Comparison of ENCODE assay signal across 12 mouse cellular contexts in the genomic region with DNA sequence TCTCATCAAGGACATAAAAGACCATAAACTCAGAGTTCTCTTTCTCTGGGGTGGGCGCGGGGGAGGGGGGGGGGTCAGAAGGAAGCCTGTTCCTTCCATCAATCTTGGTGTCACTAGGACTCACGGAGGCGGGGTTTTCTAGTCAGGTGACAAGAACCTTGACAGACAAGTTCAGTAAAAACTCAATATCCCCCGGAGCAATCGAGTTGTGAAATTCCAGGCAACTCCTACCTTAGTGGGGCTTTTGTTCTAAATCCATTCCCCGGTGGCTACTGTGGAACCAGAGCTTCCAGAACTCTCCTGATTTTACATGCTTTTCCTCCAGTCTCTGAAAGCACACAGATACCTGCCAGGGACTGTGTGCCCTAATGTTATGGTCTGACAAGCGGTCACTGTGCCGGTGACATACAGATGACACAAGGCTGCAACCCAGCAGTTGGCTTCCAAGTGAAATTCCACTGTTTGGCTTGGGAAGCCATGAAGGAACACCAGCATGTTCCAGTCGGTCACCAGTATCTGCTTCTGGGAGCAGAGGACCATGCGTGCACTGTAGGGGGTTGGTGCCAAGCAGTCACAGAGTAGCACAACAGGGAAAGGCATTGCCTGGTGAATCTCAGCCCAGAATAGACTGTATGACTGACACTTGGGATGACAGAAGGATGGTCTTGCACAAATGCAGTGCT. TPM values are rescaled to one million over a fixed set of nuclear protein-coding genes. Genes with fewer than 3 reads are reported as not detected.
A peak's percentile ranks its signal among the peaks of the same experiment; 100 is the strongest.
DNase-seq lines count a peak whose midpoint lies in the region; ATAC-seq and TF ChIP-seq lines count a peak whose summit lies in the region.
"Had no signal": no experiment of that assay in that cellular context is flagged by ENCODE, and none has a peak within 500 bp of the region (broad histone marks: within the 10 kb centered on the region; RNA-seq: fewer than 3 reads in every experiment).

No protein-coding gene starts in this region.

- WGBS in lung, embryonic 16.5 days: 52% methylated on average over 9 of the region's 11 CpGs
- 42% methylated on average over 11 of the region's 11 CpGs for WGBS in intestine, postnatal 0 days
- WGBS in stomach, embryonic 14.5 days: 52% methylated on average over 11 of the region's 11 CpGs

- no peak overlapping the region for H3K4me3 ChIP-seq in lung, embryonic 16.5 days (ENCODE audit: low read length)
- H3K4me3 ChIP-seq in intestine, postnatal 0 days (ENCODE audit: low read depth, low read length): no peak overlapping the region
- H3K4me3 ChIP-seq in stomach, embryonic 14.5 days (ENCODE audit: low read depth, low read length): no peak overlapping the region

- H3K27ac ChIP-seq in lung, embryonic 16.5 days (ENCODE audit: low read length): peak overlapping the region; percentile 81
- H3K27ac ChIP-seq in intestine, postnatal 0 days (ENCODE audit: low read depth, low read length): peak overlapping the region; percentile 98
- H3K27ac ChIP-seq in stomach, embryonic 14.5 days (ENCODE audit: low read length): 0 out of 2 replicates have a peak overlapping the region, but pooled peaks have one; percentile 21
- H3K27ac ChIP-seq: hindbrain, postnatal 0 days had no signal

- no peak for ATAC-seq in lung, embryonic 16.5 days (ENCODE audit: low read depth)
- no peak for ATAC-seq in intestine, postnatal 0 days
- no peak for ATAC-seq in stomach, embryonic 14.5 days (ENCODE audit: insufficient number of reproducible peaks, insufficient read depth, low FRiP score, low read depth)
- ATAC-seq: hindbrain, postnatal 0 days had no signal

- H3K4me2 ChIP-seq in lung, embryonic 16.5 days (ENCODE audit: low read depth, low read length): no peak overlapping the region
- no peak overlapping the region for H3K4me2 ChIP-seq in intestine, postnatal 0 days (replicated peaks; ENCODE audit: low read depth)
- no peak overlapping the region for H3K4me2 ChIP-seq in stomach, embryonic 14.5 days (replicated peaks; ENCODE audit: low read depth, low read length)
- H3K4me2 ChIP-seq: midbrain, embryonic 11.5 days had no signal

- H3K4me1 ChIP-seq in lung, embryonic 16.5 days (replicated peaks; ENCODE audit: control insufficient read depth, insufficient read depth, low read length): peaks cover 59% of the 10 kb centered on the region
- peaks cover 21% of the 10 kb centered on the region for H3K4me1 ChIP-seq in intestine, postnatal 0 days (replicated peaks; ENCODE audit: control insufficient read depth, insufficient read depth, low read length)
- H3K4me1 ChIP-seq in stomach, embryonic 14.5 days (ENCODE audit: control insufficient read depth, insufficient read depth, low read length): peaks cover 29% of the 10 kb centered on the region

- DNase-seq in embryo, embryonic 10.5 days (ENCODE audit: low spot score): peak; percentile 36
- DNase-seq in embryo, embryonic 10 days (ENCODE audit: low spot score): no peak
- DNase-seq in lung, postnatal 14 days: no peak
- DNase-seq in ovary, postnatal 14 days (ENCODE audit: low spot score): no peak
- DNase-seq in adrenal gland, postnatal 25 days: no peak
- DNase-seq: cerebellum, adult 11-12 months; thymus, postnatal 4 days had no signal

- H3K9ac ChIP-seq in lung, embryonic 16.5 days (ENCODE audit: low read length): peak overlapping the region; percentile 34; the same call in 1 of the 2 replicates
- H3K9ac ChIP-seq in intestine, postnatal 0 days (ENCODE audit: low read depth, low read length): no peak overlapping the region
- H3K9ac ChIP-seq in stomach, embryonic 14.5 days (replicated peaks; ENCODE audit: low read depth, low read length): no peak overlapping the region

- H3K36me3 ChIP-seq in lung, embryonic 16.5 days (ENCODE audit: control insufficient read depth, insufficient read depth, low read length): no peaks in the 10 kb centered on the region
- H3K36me3 ChIP-seq in intestine, postnatal 0 days (ENCODE audit: control insufficient read depth, insufficient read depth): peaks cover 9% of the 10 kb centered on the region; the same call in 1 of the 2 replicates
- no peaks in the 10 kb centered on the region for H3K36me3 ChIP-seq in stomach, embryonic 14.5 days (ENCODE audit: control insufficient read depth, insufficient read depth, low read length)

- no peaks in the 10 kb centered on the region for H3K9me3 ChIP-seq in lung, embryonic 16.5 days (ENCODE audit: control insufficient read depth, low read length)
- H3K9me3 ChIP-seq in intestine, postnatal 0 days (ENCODE audit: control insufficient read depth): no peaks in the 10 kb centered on the region
- H3K9me3 ChIP-seq in stomach, embryonic 14.5 days (ENCODE audit: control insufficient read depth, low read depth, low read length): no peaks in the 10 kb centered on the region

- no peaks in the 10 kb centered on the region for H3K27me3 ChIP-seq in lung, embryonic 16.5 days (ENCODE audit: control insufficient read depth, insufficient read depth, low read depth, low read length)
- H3K27me3 ChIP-seq in intestine, postnatal 0 days (replicated peaks; ENCODE audit: control insufficient read depth, insufficient read depth, low read length): no peaks in the 10 kb centered on the region
- H3K27me3 ChIP-seq in stomach, embryonic 14.5 days (ENCODE audit: control insufficient read depth, insufficient read depth, low read length): no peaks in the 10 kb centered on the region

- no peak for TF ChIP-seq CTCF in intestine, postnatal 0 days (IDR thresholded peaks at IDR 0.05; ENCODE audit: low read depth)

RNA-seq across cellular contexts. Expression of gene Elmsan1, which starts 2.8 kb away (rescaled TPM):
- polyA plus RNA-seq in lung, embryonic 16.5 days (2015; fragmentation: Nextera tagmentation; extraction: Ambion mirVana): 11.1 and 12.1 TPM in 2 replicates
- 4.4 and 4.9 TPM in 2 replicates for polyA plus RNA-seq in intestine, postnatal 0 days (2015; fragmentation: Nextera tagmentation; extraction: Ambion mirVana)
- polyA plus RNA-seq in stomach, embryonic 14.5 days (2014; fragmentation: Nextera tagmentation; extraction: Ambion mirVana): 10.2 and 10.6 TPM in 2 replicates
- 22.3 and 32.8 TPM in 2 replicates for total RNA-seq in adrenal gland, postnatal 25 days (2021)

Comparison
In these comparisons a context has a peak if more than half of its experiments do, and no peak if none do; other contexts are left out.
1. H3K27ac ChIP-seq: peak in every context shown above with its lines; median percentile 98 in intestine, postnatal 0 days; 81 in lung, embryonic 16.5 days; 21 in stomach, embryonic 14.5 days.